Comparison of ENCODE assay signal across 10 mouse cellular contexts in genomic region chr16:5007067-5007466, GRCm38 (mm10). TPM values are rescaled to one million over a fixed set of nuclear protein-coding genes. Genes with fewer than 3 reads are reported as not detected.
DNase-seq lines count a peak whose midpoint lies in the region; ATAC-seq and TF ChIP-seq lines count a peak whose summit lies in the region.
"Had no signal": no experiment of that assay in that cellular context is flagged by ENCODE, and none has a peak within 500 bp of the region (broad histone marks: within the 10 kb centered on the region; RNA-seq: fewer than 3 reads in every experiment).

Gene Smim22, plus strand, starts transcription at chr16:5007288.

- no peak for TF ChIP-seq CTCF in intestine, postnatal 0 days (IDR thresholded peaks at IDR 0.05; ENCODE audit: low read depth)

- peak within 1 kb of the TSS; percentile 33 for H3K27ac ChIP-seq in midbrain, embryonic 10.5 days (replicated peaks)
- H3K27ac ChIP-seq in midbrain, embryonic 13.5 days, result no peak within 1 kb of the TSS
- H3K27ac ChIP-seq in intestine, postnatal 0 days (ENCODE audit: low read depth, low read length), result peak within 1 kb of the TSS; percentile 83
- peak within 1 kb of the TSS; percentile 43; the same call in 1 of the 2 replicates for H3K27ac ChIP-seq in liver, embryonic 13.5 days
- H3K27ac ChIP-seq in stomach, embryonic 16.5 days (ENCODE audit: low read length), result peak within 1 kb of the TSS; percentile 42; the same call in 1 of the 2 replicates
- H3K27ac ChIP-seq: limb, embryonic 15.5 days had no signal

- no peak within 1 kb of the TSS for H3K4me2 ChIP-seq in midbrain, embryonic 13.5 days (replicated peaks)
- H3K4me2 ChIP-seq in intestine, postnatal 0 days (replicated peaks; ENCODE audit: low read depth), result peak within 1 kb of the TSS; percentile 68
- H3K4me2 ChIP-seq in liver, embryonic 13.5 days, result peak within 1 kb of the TSS; percentile 19; the same call in 1 of the 2 replicates
- peak within 1 kb of the TSS; percentile 50 for H3K4me2 ChIP-seq in stomach, embryonic 16.5 days (ENCODE audit: low read depth, low read length)
- H3K4me2 ChIP-seq: limb, embryonic 15.5 days had no signal

- no peak for ATAC-seq in midbrain, embryonic 13.5 days
- peak; percentile 87 for ATAC-seq in intestine, postnatal 0 days
- no peak for ATAC-seq in liver, embryonic 13.5 days (ENCODE audit: low read depth)
- ATAC-seq in stomach, embryonic 16.5 days (ENCODE audit: insufficient read depth, low FRiP score), result peak; percentile 85

- no peak within 1 kb of the TSS for H3K9ac ChIP-seq in midbrain, embryonic 13.5 days (replicated peaks)
- peak within 1 kb of the TSS; percentile 46 for H3K9ac ChIP-seq in intestine, postnatal 0 days (ENCODE audit: low read depth, low read length)
- no peak within 1 kb of the TSS for H3K9ac ChIP-seq in liver, embryonic 13.5 days
- peak within 1 kb of the TSS; percentile 64 for H3K9ac ChIP-seq in stomach, embryonic 16.5 days (ENCODE audit: low read length)
- H3K9ac ChIP-seq: limb, embryonic 15.5 days had no signal

- no peak within 1 kb of the TSS for H3K4me3 ChIP-seq in midbrain, embryonic 10.5 days
- no peak within 1 kb of the TSS for H3K4me3 ChIP-seq in midbrain, embryonic 13.5 days (replicated peaks)
- H3K4me3 ChIP-seq in intestine, postnatal 0 days (ENCODE audit: low read depth, low read length), result peak within 1 kb of the TSS; percentile 40
- no peak within 1 kb of the TSS for H3K4me3 ChIP-seq in liver, embryonic 13.5 days (replicated peaks)
- peak within 1 kb of the TSS; percentile 38 for H3K4me3 ChIP-seq in stomach, embryonic 16.5 days (replicated peaks; ENCODE audit: low read length)
- H3K4me3 ChIP-seq: limb, embryonic 15.5 days had no signal

- WGBS in midbrain, embryonic 10.5 days, result 51% methylated on average over 5 of the region's 5 CpGs
- WGBS in midbrain, embryonic 13.5 days, result 50% methylated on average over 5 of the region's 5 CpGs
- 26% methylated on average over 5 of the region's 5 CpGs for WGBS in intestine, postnatal 0 days
- 69% methylated on average over 5 of the region's 5 CpGs for WGBS in liver, embryonic 13.5 days (ENCODE audit: insufficient replicate concordance)
- 29% methylated on average over 5 of the region's 5 CpGs for WGBS in stomach, embryonic 16.5 days

- no peak for DNase-seq in midbrain, embryonic 10.5 days (ENCODE audit: low spot score)
- no peak for DNase-seq in liver, embryonic 13.5 days
- no peak for DNase-seq in cerebellum, postnatal 36 days
- DNase-seq in spleen, adult 12 weeks (ENCODE audit: low spot score), result no peak
- no peak for DNase-seq in thymus, postnatal 36 days
- DNase-seq: gastrocnemius, postnatal 14 days had no signal

- no peaks in the 10 kb centered on the region for H3K9me3 ChIP-seq in midbrain, embryonic 10.5 days (replicated peaks)
- H3K9me3 ChIP-seq in midbrain, embryonic 13.5 days, result no peaks in the 10 kb centered on the region
- no peaks in the 10 kb centered on the region for H3K9me3 ChIP-seq in intestine, postnatal 0 days (ENCODE audit: control insufficient read depth)
- H3K9me3 ChIP-seq in liver, embryonic 13.5 days (replicated peaks), result no peaks in the 10 kb centered on the region
- H3K9me3 ChIP-seq in stomach, embryonic 16.5 days (replicated peaks; ENCODE audit: control insufficient read depth, low read length), result no peaks in the 10 kb centered on the region
- H3K9me3 ChIP-seq: limb, embryonic 15.5 days had no signal

- peaks cover 19% of the 10 kb centered on the region; the same call in 1 of the 2 replicates for H3K36me3 ChIP-seq in midbrain, embryonic 10.5 days
- peaks cover 22% of the 10 kb centered on the region for H3K36me3 ChIP-seq in midbrain, embryonic 13.5 days
- peaks cover 13% of the 10 kb centered on the region; the same call in 1 of the 2 replicates for H3K36me3 ChIP-seq in intestine, postnatal 0 days (ENCODE audit: control insufficient read depth, insufficient read depth)
- no peaks in the 10 kb centered on the region for H3K36me3 ChIP-seq in liver, embryonic 13.5 days
- no peaks in the 10 kb centered on the region for H3K36me3 ChIP-seq in stomach, embryonic 16.5 days (ENCODE audit: control insufficient read depth, insufficient read depth, low read length)
- H3K36me3 ChIP-seq: limb, embryonic 15.5 days had no signal

- H3K4me1 ChIP-seq in midbrain, embryonic 10.5 days, result peaks cover 21% of the 10 kb centered on the region
- H3K4me1 ChIP-seq in midbrain, embryonic 13.5 days (replicated peaks), result peaks cover 16% of the 10 kb centered on the region
- no peaks in the 10 kb centered on the region for H3K4me1 ChIP-seq in intestine, postnatal 0 days (replicated peaks; ENCODE audit: control insufficient read depth, insufficient read depth, low read length)
- H3K4me1 ChIP-seq in liver, embryonic 13.5 days (replicated peaks), result peaks cover 27% of the 10 kb centered on the region
- H3K4me1 ChIP-seq in stomach, embryonic 16.5 days (ENCODE audit: control insufficient read depth, insufficient read depth, low read length), result peaks cover 1% of the 10 kb centered on the region; the same call in 1 of the 2 replicates

- no peaks in the 10 kb centered on the region for H3K27me3 ChIP-seq in midbrain, embryonic 10.5 days (ENCODE audit: low read depth, poor library complexity, severe bottlenecking)
- H3K27me3 ChIP-seq in midbrain, embryonic 13.5 days, result no peaks in the 10 kb centered on the region
- H3K27me3 ChIP-seq in intestine, postnatal 0 days (replicated peaks; ENCODE audit: control insufficient read depth, insufficient read depth, low read length), result no peaks in the 10 kb centered on the region
- 0 out of 2 replicates have a peak, but pooled peaks cover 5% of the 10 kb centered on the region for H3K27me3 ChIP-seq in liver, embryonic 13.5 days
- no peaks in the 10 kb centered on the region for H3K27me3 ChIP-seq in stomach, embryonic 16.5 days (ENCODE audit: control insufficient read depth, insufficient read depth, low read length)
- H3K27me3 ChIP-seq: limb, embryonic 15.5 days had no signal

RNA-seq across cellular contexts. Expression of gene Smim22, which starts in this region (rescaled TPM):
- polyA plus RNA-seq in midbrain, embryonic 10.5 days (2016; fragmentation: Nextera tagmentation; extraction: Ambion mirVana), result 1.0 TPM in 1 of 2 replicates, not detected in the other
- 0.81 TPM in 1 of 2 replicates, not detected in the other for polyA plus RNA-seq in midbrain, embryonic 13.5 days (2015; fragmentation: Nextera tagmentation; extraction: Ambion mirVana)
- polyA plus RNA-seq in intestine, postnatal 0 days (2015; fragmentation: Nextera tagmentation; extraction: Ambion mirVana), result 329 and 375 TPM in 2 replicates
- polyA plus RNA-seq in liver, embryonic 13.5 days (2015; fragmentation: Nextera tagmentation; extraction: Ambion mirVana), result 4.6 and 6.3 TPM in 2 replicates
- 57.6 and 68.8 TPM in 2 replicates for polyA plus RNA-seq in stomach, embryonic 16.5 days (2015; fragmentation: Nextera tagmentation; extraction: Ambion mirVana)

Comparison
In these comparisons a context has a peak if more than half of its experiments do, and no peak if none do; other contexts are left out.
1. H3K4me3 ChIP-seq: peak in intestine, postnatal 0 days (single experiment) and stomach, embryonic 16.5 days (single experiment); none in midbrain, embryonic 10.5 days (single experiment), midbrain, embryonic 13.5 days (single experiment) and liver, embryonic 13.5 days (single experiment).
2. ATAC-seq: peak in intestine, postnatal 0 days (single experiment) and stomach, embryonic 16.5 days (single experiment); none in midbrain, embryonic 13.5 days (single experiment) and liver, embryonic 13.5 days (single experiment).
3. H3K9ac ChIP-seq: peak in intestine, postnatal 0 days (single experiment) and stomach, embryonic 16.5 days (single experiment); none in midbrain, embryonic 13.5 days (single experiment) and liver, embryonic 13.5 days (single experiment).